Mouse (Mus musculus) lung, adult 2 months (tissue): Measurements from ENCODE around the gene Zfp536.

Source experiments
- CTCF ChIP-seq: fragments of 200-500 bp; IDR thresholded peaks from 2 replicates; pipeline ENCODE4 v1.5.1; 2011; ENCODE audit warnings: mild to moderate bottlenecking, low read length, control low read depth; ENCODE audit not compliant: insufficient read depth
- POLR2A ChIP-seq: fragments of 200-500 bp; IDR thresholded peaks from 2 replicates; pipeline ENCODE4 v1.6.1; 2011; ENCODE audit warnings: low read depth, mild to moderate bottlenecking, control low read depth, low read length, borderline replicate concordance; ENCODE audit errors: extremely low read depth

DNA sequence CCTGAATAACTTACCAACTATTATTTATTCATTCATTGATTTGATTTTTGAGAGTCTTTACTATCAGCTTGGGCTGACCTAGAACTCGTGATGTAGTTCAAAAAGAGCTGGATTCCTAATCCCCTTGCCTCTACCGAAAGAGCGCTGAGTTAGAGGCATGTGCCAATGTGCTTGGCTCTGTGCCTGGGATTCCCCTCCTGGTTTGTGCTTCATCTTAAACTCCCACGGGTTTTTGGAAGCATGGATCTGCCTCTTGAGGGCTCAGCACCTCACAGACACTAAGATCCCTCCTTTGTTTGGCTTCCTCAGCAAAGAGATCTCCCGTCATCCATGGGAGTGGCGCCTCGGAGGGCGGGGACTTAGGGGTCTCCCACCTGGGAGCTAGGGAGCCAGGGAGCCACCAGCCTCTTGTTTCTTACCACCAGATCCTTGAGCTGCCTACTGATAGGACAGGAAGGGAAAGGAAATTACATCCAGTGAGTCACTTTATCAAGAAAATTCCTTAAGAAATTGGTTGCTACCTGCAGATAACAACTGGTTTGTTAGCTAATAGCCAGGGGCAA is 41.5 kb upstream of the Zfp536 start:
- no peak for TF ChIP-seq CTCF
- TF ChIP-seq POLR2A, result no peak
